Mouse (Mus musculus): ENCODE data around the gene Ubap2l.
A peak's percentile ranks its signal among the peaks of the same experiment; 100 is the strongest.

- TF ChIP-seq FLI1 (IDR thresholded peaks at IDR 0.05; ENCODE audit: low read length) = peak; percentile 75
- TF ChIP-seq GATA1 (IDR thresholded peaks at IDR 0.05; ENCODE audit: borderline replicate concordance, low read length) = no peak
These were observed 91.0 kb downstream of the Ubap2l start for GRCm38 (mm10) chr3:89961436-89961835.
